Mouse (Mus musculus) cerebellum, adult 2 months (tissue): ENCODE data around the gene 4933415A04Rik.

ENCODE experiments used
- CTCF ChIP-seq: fragments of 200-500 bp; IDR thresholded peaks from 2 replicates; pipeline ENCODE4 v1.5.1; 2011; ENCODE audit warnings: low read depth, mild to moderate bottlenecking, control low read depth, low read length, moderate library complexity, borderline replicate concordance; ENCODE audit not compliant: insufficient read depth
- POLR2A ChIP-seq: fragments of 200-500 bp; IDR thresholded peaks from 2 replicates; pipeline ENCODE4 v1.6.1; 2011; ENCODE audit warnings: low read length, control low read depth, borderline replicate concordance; ENCODE audit not compliant: insufficient read depth

- TF ChIP-seq POLR2A (no peak), CTCF (no peak)
Observed at GRCm38 (mm10) chr11:43563654-43564244, 23.1 kb upstream of the 4933415A04Rik start.
